Mouse (Mus musculus) hindbrain, embryonic 13.5 days (tissue): ENCODE measurements around the gene Tmem191c. TPM values are rescaled to one million over a fixed set of nuclear protein-coding genes. Genes with fewer than 3 reads are reported as not detected.
"Not testable (repeated sequence)": the region's sequence is repeated elsewhere in the genome, so short reads cannot be mapped to it uniquely, and the experiment has no call there.

ENCODE experiments used
- ATAC-seq: fragments of 200-750 bp; cut with Nextera tagmentation; 2 replicates; pipeline ENCODE4 v1.8.0; 2017; ENCODE audit warnings: moderate TSS enrichment; ENCODE audit not compliant: low FRiP score
- H3K27ac ChIP-seq: fragments of 300-500 bp; sonication (generic); 2 replicates; pipeline ENCODE4 v1.5.1; 2015; ENCODE audit warnings: inconsistent platforms, mild to moderate bottlenecking, moderate library complexity
- H3K27me3 ChIP-seq: fragments of 300-500 bp; sonication (generic); 2 replicates; pipeline ENCODE4 v1.6.1; 2015; ENCODE audit warnings: mild to moderate bottlenecking, inconsistent platforms
- H3K36me3 ChIP-seq: fragments of 300-500 bp; sonication (generic); 2 replicates; pipeline ENCODE4 v1.6.1; 2015; ENCODE audit warnings: mild to moderate bottlenecking, inconsistent platforms
- H3K4me1 ChIP-seq: fragments of 300-500 bp; sonication (generic); replicated peaks from 2 replicates; pipeline ENCODE4 v1.6.1; 2015; ENCODE audit warnings: inconsistent platforms
- H3K4me2 ChIP-seq: fragments of 300-500 bp; sonication (generic); 2 replicates; pipeline ENCODE4 v1.6.1; 2015; ENCODE audit warnings: inconsistent platforms, mild to moderate bottlenecking, moderate library complexity
- H3K4me3 ChIP-seq: fragments of 300-500 bp; sonication (generic); 2 replicates; pipeline ENCODE4 v1.5.1; 2015; ENCODE audit warnings: mild to moderate bottlenecking, inconsistent platforms
- H3K9ac ChIP-seq: fragments of 300-500 bp; sonication (generic); 2 replicates; pipeline ENCODE4 v1.6.1; 2015; ENCODE audit warnings: mild to moderate bottlenecking, inconsistent platforms
- H3K9me3 ChIP-seq: fragments of 300-500 bp; sonication (generic); 2 replicates; pipeline ENCODE4 v1.6.1; 2016; ENCODE audit warnings: inconsistent platforms
- WGBS: fragments of 180-500 bp; shearing (Covaris S2); methylation state at CpG from one replicate; pipeline ENCODE4 v1.1.7; 2015; 5-methylcytosine and 5-hydroxymethylcytosine counted together
- polyA plus RNA-seq: library from polyadenylated mRNA; unstranded; fragments of >200 nt; fragmentation: Nextera tagmentation; extraction: Ambion mirVana; gene quantifications from 2 replicates; pipeline ENCODE4 v1.2.1, GENCODE M21; 2015

Gene Tmem191c
- polyA plus RNA-seq = 32.6 and 33.3 TPM in 2 replicates

GRCm38 (mm10) chr16:17275721-17276120 is at the start of gene Tmem191c:
Gene Tmem191c, plus strand, starts transcription at chr16:17276077.
- Histone ChIP-seq H3K4me3 (peak within 1 kb of the TSS; percentile 54), H3K9ac (peak within 1 kb of the TSS; percentile 73), H3K27me3 (peaks cover 39% of the 10 kb centered on the region), H3K27ac (peak within 1 kb of the TSS; percentile 88), H3K4me1 (peaks cover 26% of the 10 kb centered on the region), H3K9me3 (peaks cover 4% of the 10 kb centered on the region), H3K4me2 (peak within 1 kb of the TSS; percentile 79), H3K36me3 (peaks cover 23% of the 10 kb centered on the region)
- ATAC-seq = 0 out of 2 replicates have a peak, but pooled peaks have one; percentile 1
- 60% methylated on average over 7 of the region's 7 CpGs for WGBS

GRCm38 (mm10) chr16:17226496-17226895 is 49.4 kb upstream of the Tmem191c start:
- Histone ChIP-seq H3K9ac (no peak overlapping the region), H3K4me2 (no peak overlapping the region), H3K4me3 (no peak overlapping the region), H3K4me1 (no peaks in the 10 kb centered on the region), H3K27ac (no peak overlapping the region), H3K27me3 (no peaks in the 10 kb centered on the region), H3K36me3 (no peaks in the 10 kb centered on the region), H3K9me3 (no peaks in the 10 kb centered on the region)
- ATAC-seq = no peak

GRCm38 (mm10) chr16:17231523-17231922 is 44.4 kb upstream of the Tmem191c start:
- peaks cover 27% of the 10 kb centered on the region for H3K4me1 ChIP-seq
- H3K9me3 ChIP-seq, H3K27me3 ChIP-seq, H3K36me3 ChIP-seq, H3K4me2 ChIP-seq, H3K9ac ChIP-seq, H3K27ac ChIP-seq, ATAC-seq, H3K4me3 ChIP-seq: not testable (repeated sequence)
- 93% methylated on average over 2 of the region's 2 CpGs for WGBS

DNA sequence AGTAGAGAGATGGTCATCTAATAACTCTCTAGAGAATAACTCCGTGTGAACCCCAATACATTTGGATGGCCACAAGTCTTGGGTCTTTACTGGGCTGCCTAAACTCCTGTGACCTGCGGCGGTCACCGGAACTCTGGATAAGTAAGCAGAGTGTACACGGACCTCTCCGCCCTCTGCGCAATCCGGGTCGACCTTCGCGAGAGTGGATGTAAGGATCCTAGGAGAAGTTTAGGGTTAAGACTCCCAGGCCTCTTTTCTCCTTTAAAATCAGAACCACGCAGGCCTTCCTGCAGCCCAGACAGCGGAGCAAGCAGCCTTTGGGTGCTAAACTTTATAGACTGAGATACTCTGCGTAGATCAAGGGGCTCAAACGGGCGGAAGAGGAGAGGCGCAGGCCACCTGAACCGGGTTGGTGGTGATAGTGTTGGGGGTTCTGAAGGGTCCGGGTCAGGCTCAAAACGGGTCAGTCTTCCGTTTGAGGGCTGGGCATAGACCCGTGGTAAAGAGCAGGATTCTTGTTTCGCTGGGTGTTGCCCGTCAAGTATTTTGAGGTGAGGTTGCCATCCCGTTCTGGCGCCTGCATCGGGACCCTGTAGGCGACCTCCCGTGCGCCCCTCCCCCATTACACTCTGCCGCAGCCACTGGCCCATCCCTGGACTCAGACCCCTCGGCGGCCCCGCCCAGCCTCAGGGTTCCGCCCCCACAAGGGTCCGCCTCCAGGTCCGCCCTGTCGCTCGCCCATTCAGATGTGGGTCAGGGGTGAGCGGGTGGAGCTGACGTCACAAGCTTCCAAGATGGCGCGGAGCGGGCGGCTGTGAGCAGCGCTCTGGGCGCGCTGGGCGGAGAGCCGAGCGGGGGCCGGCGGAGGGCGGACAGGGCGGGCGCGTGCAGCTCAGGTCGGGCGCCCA is 42.8 kb upstream of the Tmem191c start, which contains the start of gene Hic2:
Hic2 (plus strand) TSS at position 779 of the 908 bp plus-strand sequence.
- ATAC-seq = peak; percentile 95
- Histone ChIP-seq H3K27ac (peak within 1 kb of the TSS; percentile 97), H3K4me2 (peak within 1 kb of the TSS; percentile 87), H3K9me3 (no peaks in the 10 kb centered on the region), H3K4me3 (peak within 1 kb of the TSS; percentile 84), H3K36me3 (no peaks in the 10 kb centered on the region), H3K4me1 (peaks cover 40% of the 10 kb centered on the region), H3K27me3 (no peaks in the 10 kb centered on the region), H3K9ac (peak within 1 kb of the TSS; percentile 95)
- 1% methylated on average over 59 of the region's 59 CpGs for WGBS

- Histone ChIP-seq H3K4me1 (peaks cover 49% of the 10 kb centered on the region), H3K4me2 (peak overlapping the region; percentile 87), H3K36me3 (no peaks in the 10 kb centered on the region), H3K9ac (peak overlapping the region; percentile 95), H3K4me3 (peak overlapping the region; percentile 84), H3K27me3 (no peaks in the 10 kb centered on the region), H3K27ac (peak overlapping the region; percentile 97), H3K9me3 (no peaks in the 10 kb centered on the region)
- peak; percentile 80 for ATAC-seq
- under 1% methylated on average over 61 of the region's 62 CpGs for WGBS
Measured at GRCm38 (mm10) chr16:17233702-17234498, 42.0 kb upstream of the Tmem191c start.

DNA sequence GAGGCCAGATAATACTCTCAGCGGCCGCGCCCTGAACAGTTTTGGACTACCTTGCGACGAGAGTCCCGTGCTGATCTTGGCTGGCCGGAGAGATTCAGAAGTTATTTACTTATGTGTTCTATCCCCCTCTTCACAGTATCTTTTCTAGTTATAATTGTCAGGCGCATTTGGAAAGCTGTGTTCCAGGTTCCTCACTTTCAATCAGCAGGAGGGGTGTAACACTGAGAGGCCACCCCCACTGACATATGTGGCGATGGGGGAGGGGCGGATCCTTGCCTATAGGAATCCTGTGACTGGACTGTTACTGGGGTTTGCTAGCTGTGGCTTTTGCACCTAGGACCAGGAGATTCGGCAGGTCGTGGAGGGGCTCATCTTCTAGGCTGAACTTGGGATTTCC is 41.4 kb upstream of the Tmem191c start:
- peaks cover 55% of the 10 kb centered on the region for H3K4me1 ChIP-seq
- ATAC-seq = no peak
- H3K9me3 ChIP-seq = no peaks in the 10 kb centered on the region
- peak overlapping the region; percentile 87 for H3K4me2 ChIP-seq
- H3K4me3 ChIP-seq = peak overlapping the region; percentile 84
- WGBS = 2% methylated on average over 12 of the region's 12 CpGs
- H3K27ac ChIP-seq = peak overlapping the region; percentile 97
- H3K27me3 ChIP-seq = no peaks in the 10 kb centered on the region
- H3K9ac ChIP-seq = peak overlapping the region; percentile 95
- no peaks in the 10 kb centered on the region for H3K36me3 ChIP-seq

- Histone ChIP-seq H3K4me2 (peak overlapping the region; percentile 87), H3K4me1 (peaks cover 60% of the 10 kb centered on the region), H3K9me3 (no peaks in the 10 kb centered on the region), H3K9ac (peak overlapping the region; percentile 95), H3K4me3 (peak overlapping the region; percentile 84), H3K27me3 (no peaks in the 10 kb centered on the region), H3K36me3 (no peaks in the 10 kb centered on the region), H3K27ac (peak overlapping the region; percentile 97)
- 55% methylated on average over 9 of the region's 9 CpGs for whole genome bisulfite sequencing
- no peak for ATAC-seq
Measured at GRCm38 (mm10) chr16:17234916-17235665, 40.8 kb upstream of the Tmem191c start.

- H3K4me1 ChIP-seq = peaks cover 67% of the 10 kb centered on the region
Measured at GRCm38 (mm10) chr16:17237634-17238033, 38.2 kb upstream of the Tmem191c start.

GRCm38 (mm10) chr16:17239409-17239808 is 36.5 kb upstream of the Tmem191c start:
- H3K4me2 ChIP-seq = no peak overlapping the region
- ATAC-seq = no peak
- H3K9me3 ChIP-seq = no peaks in the 10 kb centered on the region
- no peak overlapping the region for H3K9ac ChIP-seq
- 82% methylated on average over 2 of the region's 2 CpGs for WGBS
- no peaks in the 10 kb centered on the region for H3K27me3 ChIP-seq
- H3K27ac ChIP-seq = no peak overlapping the region
- H3K4me1 ChIP-seq = peaks cover 69% of the 10 kb centered on the region
- no peaks in the 10 kb centered on the region for H3K36me3 ChIP-seq
- no peak overlapping the region for H3K4me3 ChIP-seq

More at GRCm38 (mm10) chr16:17237634-17238033, 38.2 kb upstream of the Tmem191c start:
- Histone ChIP-seq H3K9ac (no peak overlapping the region), H3K36me3 (no peaks in the 10 kb centered on the region), H3K27me3 (no peaks in the 10 kb centered on the region), H3K9me3 (no peaks in the 10 kb centered on the region), H3K27ac (no peak overlapping the region), H3K4me3 (no peak overlapping the region), H3K4me2 (no peak overlapping the region)
- ATAC-seq = no peak
- 97% methylated on average over 3 of the region's 3 CpGs for WGBS

- Histone ChIP-seq H3K4me2 (no peak overlapping the region), H3K4me1 (peaks cover 35% of the 10 kb centered on the region), H3K4me3 (no peak overlapping the region), H3K27me3 (no peaks in the 10 kb centered on the region), H3K9ac (no peak overlapping the region), H3K9me3 (no peaks in the 10 kb centered on the region), H3K36me3 (no peaks in the 10 kb centered on the region), H3K27ac (no peak overlapping the region)
- WGBS = 77% methylated on average over 1 of the region's 1 CpGs
- no peak for ATAC-seq
Measured at GRCm38 (mm10) chr16:17243731-17244130, 32.1 kb upstream of the Tmem191c start.

DNA sequence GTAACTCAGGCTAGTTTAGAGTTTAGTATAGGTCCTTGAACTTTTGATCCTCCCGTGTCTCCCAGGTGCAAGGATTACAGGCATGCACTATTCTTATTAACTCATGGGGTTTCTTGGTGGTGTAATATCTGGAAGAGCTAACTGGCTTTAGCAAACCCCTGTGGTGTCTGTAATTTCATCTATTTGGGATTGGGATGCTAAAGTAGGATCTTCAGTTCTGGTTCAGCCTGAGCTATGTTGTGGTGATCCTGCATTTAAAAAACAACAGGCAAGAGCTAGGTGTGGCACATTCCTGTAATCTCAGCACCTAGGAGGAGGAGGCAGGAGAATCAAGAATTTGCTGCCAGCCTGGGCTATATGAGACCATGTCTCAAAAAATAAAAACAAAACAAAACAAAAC is 30.9 kb upstream of the Tmem191c start:
- H3K9me3 ChIP-seq = no peaks in the 10 kb centered on the region
- H3K27me3 ChIP-seq = no peaks in the 10 kb centered on the region
- no peak overlapping the region for H3K4me3 ChIP-seq
- no peak overlapping the region for H3K9ac ChIP-seq
- H3K4me1 ChIP-seq = peaks cover 25% of the 10 kb centered on the region
- 82% methylated on average over 1 of the region's 1 CpGs for WGBS
- H3K4me2 ChIP-seq = no peak overlapping the region
- H3K36me3 ChIP-seq = no peaks in the 10 kb centered on the region
- no peak overlapping the region for H3K27ac ChIP-seq
- ATAC-seq = no peak

DNA sequence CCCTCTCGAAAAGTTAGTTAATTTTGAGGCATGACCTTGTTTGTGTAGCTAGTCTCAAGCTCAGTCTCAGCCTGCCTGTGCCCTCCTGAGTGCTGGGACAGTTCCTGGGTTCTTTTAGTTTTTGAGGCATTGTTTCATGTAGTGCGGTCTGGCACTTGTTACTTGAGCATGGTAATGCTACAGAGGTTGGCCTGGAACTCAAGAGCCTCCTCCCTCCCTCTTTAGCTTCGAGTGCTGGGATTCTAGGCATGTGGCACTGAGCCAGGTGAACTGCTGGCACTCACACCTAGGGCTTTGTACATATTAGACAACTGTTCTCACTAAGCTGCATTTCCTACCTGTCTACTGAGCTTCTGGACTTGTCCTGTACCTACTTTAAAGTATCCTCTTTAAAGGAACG is 28.1 kb upstream of the Tmem191c start:
- H3K4me3 ChIP-seq = no peak overlapping the region
- no peaks in the 10 kb centered on the region for H3K9me3 ChIP-seq
- H3K4me2 ChIP-seq = no peak overlapping the region
- peaks cover 41% of the 10 kb centered on the region for H3K4me1 ChIP-seq
- no peak for ATAC-seq
- H3K27ac ChIP-seq = no peak overlapping the region
- H3K9ac ChIP-seq = no peak overlapping the region
- WGBS = 78% methylated on average over 4 of the region's 4 CpGs
- H3K27me3 ChIP-seq = no peaks in the 10 kb centered on the region
- H3K36me3 ChIP-seq = no peaks in the 10 kb centered on the region
